In the genomic region with DNA sequence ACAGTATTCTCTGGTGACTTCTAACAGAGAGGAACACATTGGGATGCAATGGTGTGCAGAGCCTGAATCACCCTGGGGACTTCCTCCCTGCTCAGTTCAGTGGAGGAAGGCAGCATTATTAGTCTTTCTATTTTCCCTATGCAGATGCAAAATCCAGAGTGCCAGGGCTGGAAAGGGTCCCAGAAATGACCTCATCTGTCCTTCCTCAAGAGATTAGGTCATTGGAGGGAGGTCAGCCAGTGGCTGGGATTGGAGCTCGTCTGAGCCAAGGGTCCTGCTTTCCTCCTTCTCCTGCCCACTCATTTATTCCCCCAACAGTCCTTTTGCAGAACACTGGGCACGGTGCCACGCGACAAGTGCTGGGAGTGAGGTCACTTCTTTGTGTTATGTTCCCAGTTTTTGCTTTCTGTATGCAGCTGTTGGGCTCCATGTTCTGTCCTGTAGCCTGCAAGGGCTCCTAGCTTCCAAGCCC, we compare ENCODE assay signal across 9 mouse cellular contexts. TPM values are rescaled to one million over a fixed set of nuclear protein-coding genes. Genes with fewer than 3 reads are reported as not detected.
DNase-seq lines count a peak whose midpoint lies in the region; ATAC-seq and TF ChIP-seq lines count a peak whose summit lies in the region.
"Had no signal": no experiment of that assay in that cellular context is flagged by ENCODE, and none has a peak within 500 bp of the region (broad histone marks: within the 10 kb centered on the region; RNA-seq: fewer than 3 reads in every experiment).

No protein-coding gene starts in this region.

- H3K36me3 ChIP-seq in kidney, embryonic 14.5 days (ENCODE audit: control insufficient read depth, insufficient read depth, low read length), result no peaks in the 10 kb centered on the region
- H3K36me3 ChIP-seq in heart, embryonic 13.5 days, result no peaks in the 10 kb centered on the region

- DNase-seq in kidney, adult 11 months, result peak; percentile 19
- peak; percentile 33 for DNase-seq in fibroblast of lung, adult 2 months (ENCODE audit: low read depth)
- peak; percentile 67 to 69 for DNase-seq in kidney, postnatal 25 days
- DNase-seq in lung, adult 2 months, result peak; percentile 50
- DNase-seq in right cerebral cortex, postnatal 14 days, result peak; percentile 78

- TF ChIP-seq POLR2A in lung, adult 2 months (IDR thresholded peaks at IDR 0.05; ENCODE audit: borderline replicate concordance, extremely low read depth, low read depth, low read length), result no peak

- H3K9ac ChIP-seq in kidney, embryonic 14.5 days (ENCODE audit: low read depth, low read length), result no peak overlapping the region
- H3K9ac ChIP-seq in heart, embryonic 13.5 days, result peak overlapping the region; percentile 63; the same call in 1 of the 2 replicates

- no peaks in the 10 kb centered on the region for H3K4me1 ChIP-seq in kidney, embryonic 14.5 days (ENCODE audit: control insufficient read depth, insufficient read depth, low read length)
- H3K4me1 ChIP-seq in heart, embryonic 13.5 days, result peaks cover 42% of the 10 kb centered on the region
- H3K4me1 ChIP-seq in lung, adult 2 months (ENCODE audit: control insufficient read depth, insufficient read depth, low read length), result peaks cover 4% of the 10 kb centered on the region; the same call in 1 of the 2 replicates

- no peak overlapping the region for H3K4me3 ChIP-seq in kidney, embryonic 14.5 days (ENCODE audit: low read length)
- H3K4me3 ChIP-seq in heart, embryonic 13.5 days, result no peak overlapping the region
- H3K4me3 ChIP-seq in lung, adult 2 months (replicated peaks; ENCODE audit: extremely low read depth, low read depth, low read length), result no peak overlapping the region
- H3K4me3 ChIP-seq: erythroblast, embryonic 14.5 days had no signal

- H3K27me3 ChIP-seq in kidney, embryonic 14.5 days (ENCODE audit: control insufficient read depth, insufficient read depth, low read length), result no peaks in the 10 kb centered on the region
- no peaks in the 10 kb centered on the region for H3K27me3 ChIP-seq in heart, embryonic 13.5 days (replicated peaks)

- TF ChIP-seq CTCF in lung, adult 2 months (IDR thresholded peaks at IDR 0.05; ENCODE audit: insufficient read depth, low read length), result no peak

- 60% methylated on average over 4 of the region's 4 CpGs for WGBS in kidney, embryonic 14.5 days
- 26% methylated on average over 4 of the region's 4 CpGs for WGBS in heart, embryonic 13.5 days
- WGBS in lung, adult 2 months, result 19% methylated on average over 4 of the region's 4 CpGs

- H3K4me2 ChIP-seq in kidney, embryonic 14.5 days (replicated peaks; ENCODE audit: low read depth, low read length), result no peak overlapping the region
- H3K4me2 ChIP-seq in heart, embryonic 13.5 days, result peak overlapping the region; percentile 24

- ATAC-seq in kidney, embryonic 14.5 days (ENCODE audit: low FRiP score, low TSS enrichment), result no peak
- peak; percentile 56 for ATAC-seq in heart, embryonic 13.5 days (ENCODE audit: extremely low read depth, insufficient number of reproducible peaks, low FRiP score, low TSS enrichment)
- ATAC-seq in megakaryocyte-erythroid progenitor cell, adult 5-6 weeks (replicated peaks; ENCODE audit: low FRiP score, low TSS enrichment, poor library complexity, severe bottlenecking), result no peak

- H3K27ac ChIP-seq in kidney, embryonic 14.5 days (ENCODE audit: low read depth, low read length), result no peak overlapping the region
- H3K27ac ChIP-seq in heart, embryonic 13.5 days (replicated peaks), result peak overlapping the region; percentile 94

- no peaks in the 10 kb centered on the region for H3K9me3 ChIP-seq in kidney, embryonic 14.5 days (ENCODE audit: control insufficient read depth, low read length)
- no peaks in the 10 kb centered on the region for H3K9me3 ChIP-seq in heart, embryonic 13.5 days

RNA-seq across cellular contexts. Expression of a gene that starts 25.9 kb away (rescaled TPM):
- 8.4 and 9.6 TPM in 2 replicates for polyA plus RNA-seq in kidney, embryonic 14.5 days (2014; fragmentation: Nextera tagmentation; extraction: Ambion mirVana)
- 9.3 and 9.8 TPM in 2 replicates for polyA plus RNA-seq in heart, embryonic 13.5 days (2015; fragmentation: Nextera tagmentation; extraction: Ambion mirVana)
- polyA plus RNA-seq in lung, adult 2 months (2012; rRNA removed), result 15.2 and 15.4 TPM in 2 replicates
- 0.28 TPM in 1 of 2 replicates, not detected in the other for total RNA-seq in megakaryocyte-erythroid progenitor cell, adult 5-6 weeks (2014; fragmentation: Nextera tagmentation)
- total RNA-seq in megakaryocyte-erythroid progenitor cell, adult 5-6 weeks (2017), result not detected in 2 replicates
- polyA plus RNA-seq: erythroblast, embryonic 14.5 days had no signal

Comparison
In these comparisons a context has a peak if more than half of its experiments do, and no peak if none do; other contexts are left out.
1. DNase-seq: peak in every context shown above with its lines; median percentile 78 in right cerebral cortex, postnatal 14 days; 68 in kidney, postnatal 25 days; 50 in lung, adult 2 months; 33 in fibroblast of lung, adult 2 months; 19 in kidney, adult 11 months.